19 mouse cellular contexts compared by ENCODE assay signal in the genomic region with DNA sequence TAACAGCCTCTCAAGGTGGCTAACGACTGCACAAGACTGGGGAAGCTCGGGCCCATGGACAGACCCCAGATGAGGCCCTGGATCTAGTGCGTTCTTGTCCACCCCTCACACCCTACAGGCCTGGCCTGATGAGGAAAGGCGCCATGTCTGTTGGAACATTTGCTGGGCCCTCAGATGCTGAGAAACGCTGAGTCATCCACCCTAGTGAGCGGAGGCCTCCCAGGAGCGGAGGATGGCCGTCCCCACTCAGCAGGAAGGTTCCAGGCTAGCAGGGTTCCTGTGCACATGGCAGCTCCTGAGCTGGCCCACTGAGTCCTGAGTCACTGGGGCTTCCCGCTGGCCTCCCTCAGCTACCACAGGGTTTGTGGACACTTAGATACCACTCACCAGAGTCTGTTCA. TPM values are rescaled to one million over a fixed set of nuclear protein-coding genes. Genes with fewer than 3 reads are reported as not detected.
DNase-seq lines count a peak whose midpoint lies in the region; ATAC-seq and TF ChIP-seq lines count a peak whose summit lies in the region.
"Had no signal": no experiment of that assay in that cellular context is flagged by ENCODE, and none has a peak within 500 bp of the region (broad histone marks: within the 10 kb centered on the region; RNA-seq: fewer than 3 reads in every experiment).

No protein-coding gene starts in this region.

- H3K36me3 ChIP-seq in heart, embryonic 10.5 days: no peaks in the 10 kb centered on the region
- no peaks in the 10 kb centered on the region for H3K36me3 ChIP-seq in liver, embryonic 14.5 days (replicated peaks; ENCODE audit: control insufficient read depth, insufficient read depth, low read depth)
- H3K36me3 ChIP-seq: heart, embryonic 15.5 days; neural tube, embryonic 13.5 days had no signal

- no peak for TF ChIP-seq EP300 in liver, embryonic 14.5 days (IDR thresholded peaks at IDR 0.05; ENCODE audit: low read depth)

- DNase-seq in heart, embryonic 10.5 days (ENCODE audit: low spot score): no peak
- DNase-seq in heart, postnatal 36 days: no peak
- peak; percentile 27 for DNase-seq in ES-CJ7 (ENCODE audit: low read depth, low spot score)
- peak; percentile 59 to 70 (median 65) for DNase-seq in liver, embryonic 14.5 days (ENCODE audit: low read depth in 3 of 3, low spot score in 3 of 3)
- no peak for DNase-seq in right cerebral cortex, adult 2 months (ENCODE audit: low spot score in 2 of 2)
- DNase-seq in yolk sac, embryonic 10.5 days (ENCODE audit: low spot score): no peak
- no peak for DNase-seq in cerebellum, postnatal 14 days
- DNase-seq: adrenal gland, postnatal 10 days; gastrocnemius, postnatal 25 days; kidney, adult 11 months; kidney, postnatal 4 days; thymus, adult 18-20 months had no signal

- intact Hi-C loops in heart, postnatal 36 days (cut with DNase I): no loop called here

- H3K9me3 ChIP-seq in heart, embryonic 10.5 days: no peaks in the 10 kb centered on the region
- no peaks in the 10 kb centered on the region for H3K9me3 ChIP-seq in liver, embryonic 14.5 days (ENCODE audit: control insufficient read depth, low read length)
- H3K9me3 ChIP-seq: heart, embryonic 15.5 days; neural tube, embryonic 13.5 days had no signal

- peak overlapping the region; percentile 72; the same call in 1 of the 2 replicates for H3K27ac ChIP-seq in heart, embryonic 10.5 days
- peak overlapping the region; percentile 23 for H3K27ac ChIP-seq in liver, embryonic 14.5 days
- H3K27ac ChIP-seq: heart, embryonic 15.5 days; hindbrain, embryonic 14.5 days; neural tube, embryonic 13.5 days had no signal

- 0 out of 2 replicates have a peak, but pooled peaks cover 3% of the 10 kb centered on the region for H3K27me3 ChIP-seq in heart, embryonic 10.5 days (ENCODE audit: insufficient read depth, poor library complexity, severe bottlenecking)
- H3K27me3 ChIP-seq in liver, embryonic 14.5 days (ENCODE audit: control insufficient read depth, insufficient read depth, low read length): no peaks in the 10 kb centered on the region
- H3K27me3 ChIP-seq: heart, embryonic 15.5 days; neural tube, embryonic 13.5 days had no signal

- peaks cover 87% of the 10 kb centered on the region for H3K4me1 ChIP-seq in heart, embryonic 10.5 days
- peaks cover 46 to 55% of the 10 kb centered on the region in 2 experiments for H3K4me1 ChIP-seq in liver, embryonic 14.5 days (replicated peaks; ENCODE audit: control insufficient read depth in 2 of 2, insufficient read depth in 2 of 2, low read length in 1 of 2)

- H3K9ac ChIP-seq in liver, embryonic 14.5 days (replicated peaks): no peak overlapping the region; the same call in 1 of the 2 replicates
- H3K9ac ChIP-seq: heart, embryonic 15.5 days; hindbrain, embryonic 14.5 days; neural tube, embryonic 13.5 days had no signal

- ATAC-seq in common myeloid progenitor, adult 5-6 weeks (replicated peaks; ENCODE audit: low read depth, poor library complexity, severe bottlenecking): peak; percentile 34; the same call in 1 of the 2 replicates
- peak; percentile 72 for ATAC-seq in liver, embryonic 14.5 days (ENCODE audit: insufficient read depth)

- 69% methylated on average over 9 of the region's 9 CpGs for WGBS in heart, embryonic 10.5 days
- 31% methylated on average over 9 of the region's 9 CpGs for WGBS in liver, embryonic 14.5 days (ENCODE audit: insufficient replicate concordance)

- peak overlapping the region; percentile 13 for H3K4me2 ChIP-seq in liver, embryonic 14.5 days (ENCODE audit: low read depth)
- H3K4me2 ChIP-seq: heart, embryonic 15.5 days; hindbrain, embryonic 14.5 days; neural tube, embryonic 13.5 days had no signal

- H3K4me3 ChIP-seq in heart, embryonic 10.5 days: no peak overlapping the region
- no peak overlapping the region for H3K4me3 ChIP-seq in liver, embryonic 14.5 days (ENCODE audit: insufficient read depth in 1 of 2, low read depth in 2 of 2, low read length in 2 of 2)
- H3K4me3 ChIP-seq: heart, embryonic 15.5 days; neural tube, embryonic 13.5 days had no signal

- TF ChIP-seq CTCF in liver, embryonic 14.5 days (IDR thresholded peaks at IDR 0.05; ENCODE audit: low read depth): 0 out of 2 replicates have a peak, but pooled peaks have one; percentile 1

RNA-seq across cellular contexts. Expression of gene Nol4l, which starts 9.7 kb away (rescaled TPM):
- 20.8 and 21.4 TPM in 2 replicates for polyA plus RNA-seq in heart, embryonic 10.5 days (2016; fragmentation: Nextera tagmentation; extraction: Ambion mirVana)
- 1 to 10 TPM; 3.9 to 4.0 TPM for total RNA-seq in heart, postnatal 36 days (2021)
- 7.3 and 7.4 TPM in 2 replicates for total RNA-seq in common myeloid progenitor, adult 5-6 weeks (2017)
- 5.7 and 6.0 TPM in 2 replicates for polyA plus RNA-seq in liver, embryonic 14.5 days (2012; rRNA removed)
- polyA plus RNA-seq in liver, embryonic 14.5 days (2014; fragmentation: Nextera tagmentation; extraction: Ambion mirVana): 3.7 and 4.4 TPM in 2 replicates

RNA-seq across cellular contexts. Expression of gene 4930404H24Rik, which starts 27.5 kb away (rescaled TPM):
- not detected in 2 replicates for polyA plus RNA-seq in heart, embryonic 10.5 days (2016; fragmentation: Nextera tagmentation; extraction: Ambion mirVana)
- not detected for total RNA-seq in heart, postnatal 36 days (2021)
- not detected in 2 replicates for total RNA-seq in common myeloid progenitor, adult 5-6 weeks (2017)
- polyA plus RNA-seq in liver, embryonic 14.5 days (2012; rRNA removed): not detected in 2 replicates
- polyA plus RNA-seq in liver, embryonic 14.5 days (2014; fragmentation: Nextera tagmentation; extraction: Ambion mirVana): not detected in 2 replicates
- total RNA-seq: adrenal gland, postnatal 10 days; gastrocnemius, postnatal 25 days; midbrain, postnatal 0 days had no signal
- polyA plus RNA-seq: C2C12; heart, embryonic 15.5 days; hindbrain, embryonic 14.5 days; limb, embryonic 14.5 days; midbrain, postnatal 0 days; neural tube, embryonic 13.5 days had no signal

Comparison
In these comparisons a context has a peak if more than half of its experiments do, and no peak if none do; other contexts are left out.
1. DNase-seq: peak in ES-CJ7 (single experiment) and liver, embryonic 14.5 days (3 of 3); none in heart, embryonic 10.5 days (single experiment), heart, postnatal 36 days (0 of 2), right cerebral cortex, adult 2 months (0 of 2), yolk sac, embryonic 10.5 days (single experiment) and cerebellum, postnatal 14 days (0 of 2).